ENCODE assay signal across 11 mouse cellular contexts in genomic region chr8:94922602-94923001, GRCm38 (mm10). TPM values are rescaled to one million over a fixed set of nuclear protein-coding genes. Genes with fewer than 3 reads are reported as not detected.
DNase-seq lines count a peak whose midpoint lies in the region; ATAC-seq and TF ChIP-seq lines count a peak whose summit lies in the region.
"Had no signal": no experiment of that assay in that cellular context is flagged by ENCODE, and none has a peak within 500 bp of the region (broad histone marks: within the 10 kb centered on the region; RNA-seq: fewer than 3 reads in every experiment).

No protein-coding gene starts in this region.

- H3K9ac ChIP-seq in heart, embryonic 15.5 days = no peak overlapping the region
- H3K9ac ChIP-seq in lung, embryonic 14.5 days = no peak overlapping the region
- H3K9ac ChIP-seq: forebrain, postnatal 0 days had no signal

- H3K36me3 ChIP-seq in heart, embryonic 15.5 days = no peaks in the 10 kb centered on the region
- no peaks in the 10 kb centered on the region for H3K36me3 ChIP-seq in lung, embryonic 14.5 days (ENCODE audit: insufficient read depth)

- WGBS in heart, embryonic 15.5 days = 18% methylated on average over 8 of the region's 8 CpGs
- WGBS in lung, embryonic 14.5 days = 19% methylated on average over 8 of the region's 8 CpGs

- DNase-seq in thymus, postnatal 4 days = peak; percentile 42
- DNase-seq in thymus, postnatal 10 days (ENCODE audit: low spot score in 2 of 2) = no peak
- DNase-seq in lung, embryonic 14.5 days = peak; percentile 6
- DNase-seq in cerebellum, adult 9-10 months = no peak
- DNase-seq in c-Kit-positive CD71-positive TER-119-positive erythroid progenitor cells, embryonic 14.5 days (ENCODE audit: low spot score) = no peak
- DNase-seq in ovary, postnatal 10 days (ENCODE audit: low spot score) = no peak
- DNase-seq: forebrain, postnatal 0 days; retina, postnatal 1 day had no signal

- peaks cover 20% of the 10 kb centered on the region for H3K4me1 ChIP-seq in heart, embryonic 15.5 days (replicated peaks)
- H3K4me1 ChIP-seq in lung, embryonic 14.5 days (ENCODE audit: insufficient read depth) = no peaks in the 10 kb centered on the region

- H3K27ac ChIP-seq in heart, embryonic 15.5 days = peak overlapping the region; percentile 45; the same call in 1 of the 2 replicates
- no peak overlapping the region for H3K27ac ChIP-seq in lung, embryonic 14.5 days (ENCODE audit: low read depth)

- no peak overlapping the region for H3K4me3 ChIP-seq in heart, embryonic 15.5 days
- no peak overlapping the region for H3K4me3 ChIP-seq in lung, embryonic 14.5 days (ENCODE audit: low read depth, low read length)

- no peaks in the 10 kb centered on the region for H3K9me3 ChIP-seq in heart, embryonic 15.5 days (replicated peaks)
- H3K9me3 ChIP-seq in lung, embryonic 14.5 days (ENCODE audit: low read depth, low read length) = no peaks in the 10 kb centered on the region

- 0 out of 2 replicates have a peak, but pooled peaks cover 4% of the 10 kb centered on the region for H3K27me3 ChIP-seq in heart, embryonic 15.5 days
- no peaks in the 10 kb centered on the region for H3K27me3 ChIP-seq in lung, embryonic 14.5 days (ENCODE audit: insufficient read depth, low read length)
- H3K27me3 ChIP-seq: Patski had no signal

- no peak for TF ChIP-seq CTCF in lung, embryonic 14.5 days (IDR thresholded peaks at IDR 0.05; ENCODE audit: low read depth)

- no peak overlapping the region for H3K4me2 ChIP-seq in heart, embryonic 15.5 days
- no peak overlapping the region for H3K4me2 ChIP-seq in lung, embryonic 14.5 days

- ATAC-seq in heart, embryonic 15.5 days (replicated peaks; ENCODE audit: insufficient number of reproducible peaks, insufficient read depth, low FRiP score, low read depth) = no peak
- no peak for ATAC-seq in lung, embryonic 14.5 days (ENCODE audit: insufficient read depth)
- ATAC-seq: forebrain, postnatal 0 days; hindbrain, embryonic 16.5 days; Patski had no signal

RNA-seq across cellular contexts. Expression of gene Adgrg5, which starts 0.9 kb away (rescaled TPM):
- 0.25 and 1.2 TPM in 2 replicates for polyA plus RNA-seq in heart, embryonic 15.5 days (2015; fragmentation: Nextera tagmentation; extraction: Ambion mirVana)
- polyA plus RNA-seq in lung, embryonic 14.5 days (2014; fragmentation: Nextera tagmentation; extraction: Ambion mirVana) = 0.18 and 0.21 TPM in 2 replicates
- polyA plus RNA-seq: Patski had no signal

RNA-seq across cellular contexts. Expression of gene Ccdc102a, which starts 4.7 kb away (rescaled TPM):
- polyA plus RNA-seq in heart, embryonic 15.5 days (2015; fragmentation: Nextera tagmentation; extraction: Ambion mirVana) = 18.6 and 25.1 TPM in 2 replicates
- 29.9 and 34.1 TPM in 2 replicates for polyA plus RNA-seq in lung, embryonic 14.5 days (2014; fragmentation: Nextera tagmentation; extraction: Ambion mirVana)

RNA-seq across cellular contexts. Expression of gene Dok4, which starts 46.5 kb away (rescaled TPM):
- polyA plus RNA-seq in heart, embryonic 15.5 days (2015; fragmentation: Nextera tagmentation; extraction: Ambion mirVana) = 22.9 and 31.6 TPM in 2 replicates
- polyA plus RNA-seq in lung, embryonic 14.5 days (2014; fragmentation: Nextera tagmentation; extraction: Ambion mirVana) = 32.5 and 36.5 TPM in 2 replicates

RNA-seq across cellular contexts. Expression of gene Adgrg1, which starts 51.9 kb away (rescaled TPM):
- 4.6 and 21.3 TPM in 2 replicates for polyA plus RNA-seq in heart, embryonic 15.5 days (2015; fragmentation: Nextera tagmentation; extraction: Ambion mirVana)
- 33.8 and 45.3 TPM in 2 replicates for polyA plus RNA-seq in lung, embryonic 14.5 days (2014; fragmentation: Nextera tagmentation; extraction: Ambion mirVana)

Comparison
In these comparisons a context has a peak if more than half of its experiments do, and no peak if none do; other contexts are left out.
1. DNase-seq: peak in thymus, postnatal 4 days (single experiment) and lung, embryonic 14.5 days (single experiment); none in thymus, postnatal 10 days (0 of 2), cerebellum, adult 9-10 months (single experiment), c-Kit-positive CD71-positive TER-119-positive erythroid progenitor cells, embryonic 14.5 days (single experiment) and ovary, postnatal 10 days (single experiment).